Mouse (Mus musculus) lung, adult 2 months (tissue): Measurements from ENCODE around the gene Adcy10. TPM values are rescaled to one million over a fixed set of nuclear protein-coding genes. Genes with fewer than 3 reads are reported as not detected.

ENCODE experiments used
- DNase-seq: peaks from one replicate; pipeline ENCODE4 v3.0.0; 2022
- H3K4me1 ChIP-seq: fragments of 200-500 bp; 2 replicates; pipeline ENCODE4 v1.6.1; 2011; ENCODE audit warnings: low read length; ENCODE audit not compliant: control insufficient read depth, insufficient read depth
- H3K4me3 ChIP-seq: fragments of 200-500 bp; replicated peaks from 2 replicates; pipeline ENCODE3; 2011; ENCODE audit warnings: low read depth, mild to moderate bottlenecking, control low read depth, low read length; ENCODE audit errors: extremely low read depth
- CTCF ChIP-seq: fragments of 200-500 bp; IDR thresholded peaks from 2 replicates; pipeline ENCODE4 v1.5.1; 2011; ENCODE audit warnings: mild to moderate bottlenecking, low read length, control low read depth; ENCODE audit not compliant: insufficient read depth
- POLR2A ChIP-seq: fragments of 200-500 bp; IDR thresholded peaks from 2 replicates; pipeline ENCODE4 v1.6.1; 2011; ENCODE audit warnings: low read depth, mild to moderate bottlenecking, control low read depth, low read length, borderline replicate concordance; ENCODE audit errors: extremely low read depth
- WGBS: fragments of 180-500 bp; shearing (Covaris S2); methylation state at CpG from one replicate; pipeline ENCODE4 v1.1.7; 2018; 5-methylcytosine and 5-hydroxymethylcytosine counted together
- polyA plus RNA-seq: library from polyadenylated mRNA; depleted of rRNA; stranded (reverse); fragments of >200 nt; gene quantifications from 2 replicates; pipeline ENCODE4 v1.2.3, GENCODE M21; 2012; rRNA removed

Gene Adcy10
- 0.08 and 0.14 TPM in 2 replicates for polyA plus RNA-seq

DNA sequence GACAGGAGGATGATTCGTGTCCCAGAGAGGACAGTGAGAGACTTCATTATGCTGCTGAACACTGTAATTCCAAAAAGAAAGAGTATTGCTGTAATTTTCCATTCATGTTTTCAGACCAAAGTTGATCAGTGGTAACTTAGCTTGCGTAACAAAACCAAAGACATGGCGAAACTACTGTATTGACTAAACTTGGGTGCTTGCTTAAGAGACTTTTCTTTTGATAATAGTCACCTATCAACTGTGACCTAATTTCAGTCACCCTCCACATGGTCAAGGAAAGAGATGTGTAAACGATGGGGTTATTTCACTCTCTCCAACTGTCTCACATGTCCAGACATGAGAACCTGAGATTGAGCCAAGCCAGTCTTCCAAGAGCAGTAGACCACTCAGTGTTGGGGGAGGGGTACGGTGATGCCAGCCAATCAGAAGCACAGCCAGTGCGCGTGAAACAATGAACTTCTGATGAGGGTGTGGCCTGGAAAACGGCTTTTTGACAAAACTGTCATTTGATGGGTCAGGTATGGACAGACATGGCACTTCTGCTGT is at the start of gene Adcy10:
Gene Adcy10 (plus strand): TSS at position 496 of the 546 bp plus-strand sequence.
- WGBS: 82% methylated on average over 8 of the region's 8 CpGs
- Histone ChIP-seq H3K4me3 (no peak within 1 kb of the TSS), H3K4me1 (no peaks in the 10 kb centered on the region)
- no peak for TF ChIP-seq POLR2A
- no peak for DNase-seq

DNA sequence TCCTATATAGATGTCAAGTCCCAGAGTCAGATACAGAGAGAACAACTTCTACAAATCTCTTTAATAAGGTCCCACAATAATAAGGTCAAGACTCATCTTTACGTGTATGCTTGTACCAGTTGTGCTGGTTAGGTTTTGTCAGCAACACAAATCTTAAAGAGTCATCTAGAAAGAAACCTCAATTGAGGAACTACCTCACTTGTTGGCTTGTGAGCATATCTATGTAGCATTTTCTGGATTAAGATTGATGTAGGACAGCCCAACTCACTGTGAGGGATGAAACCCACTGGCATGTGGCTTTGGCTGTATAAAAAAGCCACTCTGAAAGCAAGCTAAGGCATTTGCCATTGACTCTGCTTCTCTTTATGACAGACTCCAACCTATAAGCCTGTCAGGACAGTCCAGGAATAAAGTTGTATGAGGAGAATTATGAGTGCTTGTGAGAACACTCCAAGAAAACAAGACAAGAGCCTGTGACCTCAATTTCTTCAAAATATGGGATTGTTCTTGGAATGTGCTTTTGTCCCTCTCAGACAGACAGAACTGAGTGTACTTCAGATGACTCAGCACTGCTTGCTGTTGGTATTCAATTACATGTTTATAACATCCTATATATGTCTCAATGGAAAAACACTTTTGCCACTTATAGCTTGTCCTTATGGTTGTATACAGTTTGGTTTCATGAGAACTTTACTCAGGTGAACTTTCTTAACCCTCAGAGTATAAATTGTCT is 46.5 kb upstream of the Adcy10 start:
- H3K4me1 ChIP-seq: 0 out of 2 replicates have a peak, but pooled peaks cover 2% of the 10 kb centered on the region
- WGBS: 82% methylated on average over 1 of the region's 1 CpGs
- no peak overlapping the region for H3K4me3 ChIP-seq
- TF ChIP-seq POLR2A (no peak), CTCF (no peak)
- no peak for DNase-seq

DNA sequence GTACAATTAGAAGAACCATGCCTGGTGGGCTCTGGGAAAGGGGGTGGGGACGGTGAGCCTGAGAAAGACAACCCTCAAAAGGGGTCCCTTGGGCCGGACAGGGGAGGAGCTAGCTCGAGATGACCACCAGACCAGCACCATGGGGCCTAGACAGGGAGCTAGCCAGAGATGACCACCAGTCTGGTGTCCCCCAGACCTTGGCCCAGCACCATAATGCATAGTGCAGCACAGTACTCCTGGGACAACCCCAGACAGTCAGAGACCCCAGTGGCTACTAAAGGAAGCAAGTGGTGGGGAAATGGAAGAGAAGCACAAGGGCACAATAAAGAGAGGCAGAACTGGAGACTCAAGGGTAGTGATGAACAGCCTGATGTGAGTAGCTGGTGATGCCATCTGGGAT is 44.2 kb upstream of the Adcy10 start:
- Histone ChIP-seq H3K4me3 (no peak overlapping the region), H3K4me1 (0 out of 2 replicates have a peak, but pooled peaks cover 2% of the 10 kb centered on the region)
- TF ChIP-seq CTCF: no peak
- TF ChIP-seq POLR2A: no peak
- 87% methylated on average over 3 of the region's 3 CpGs for WGBS
- no peak for DNase-seq

DNA sequence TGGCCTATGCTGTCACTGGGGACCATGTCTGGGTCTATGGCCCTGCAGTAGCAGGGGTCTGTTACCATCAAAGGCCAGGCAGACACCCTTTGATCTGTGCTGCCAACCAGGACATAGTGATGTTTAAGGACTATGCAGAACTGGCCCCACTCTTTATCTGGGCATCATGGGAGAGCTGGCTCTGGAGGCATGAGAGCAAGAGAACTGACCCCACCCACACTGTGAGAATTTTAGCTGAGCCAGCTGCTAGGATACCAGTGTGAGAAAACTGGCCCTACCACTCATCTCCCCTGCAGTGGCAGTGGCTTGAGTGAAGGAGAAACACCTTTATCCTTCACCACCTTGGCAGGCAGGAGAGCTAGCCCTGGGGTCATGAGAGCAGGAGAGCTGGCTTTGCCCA is 43.8 kb upstream of the Adcy10 start:
- Histone ChIP-seq H3K4me1 (0 out of 2 replicates have a peak, but pooled peaks cover 2% of the 10 kb centered on the region), H3K4me3 (no peak overlapping the region)
- no peak for DNase-seq
- TF ChIP-seq POLR2A (no peak), CTCF (no peak)

DNA sequence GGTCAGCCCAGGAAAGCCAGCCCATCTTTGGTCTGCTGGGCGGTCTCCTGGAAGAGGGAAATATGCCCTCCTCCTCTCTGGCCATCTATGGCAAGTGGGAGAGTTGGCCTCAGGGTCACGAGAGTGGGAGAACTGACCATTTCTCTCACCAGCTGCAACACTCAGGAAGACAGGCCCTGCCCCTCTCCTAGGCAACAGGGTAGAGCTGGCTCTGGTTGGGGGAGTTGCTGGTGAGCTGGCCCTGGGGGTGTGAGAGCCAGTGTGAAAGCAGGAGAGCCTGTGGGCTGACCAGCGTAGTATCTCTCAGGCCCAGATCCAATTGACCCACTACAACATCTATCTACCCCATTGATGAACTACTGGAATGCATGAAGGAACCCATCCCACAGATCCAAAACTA is 43.3 kb upstream of the Adcy10 start:
- TF ChIP-seq POLR2A: no peak
- TF ChIP-seq CTCF: no peak
- DNase-seq: no peak
- 75% methylated on average over 3 of the region's 3 CpGs for WGBS
- Histone ChIP-seq H3K4me1 (0 out of 2 replicates have a peak, but pooled peaks cover 2% of the 10 kb centered on the region), H3K4me3 (no peak overlapping the region)

DNA sequence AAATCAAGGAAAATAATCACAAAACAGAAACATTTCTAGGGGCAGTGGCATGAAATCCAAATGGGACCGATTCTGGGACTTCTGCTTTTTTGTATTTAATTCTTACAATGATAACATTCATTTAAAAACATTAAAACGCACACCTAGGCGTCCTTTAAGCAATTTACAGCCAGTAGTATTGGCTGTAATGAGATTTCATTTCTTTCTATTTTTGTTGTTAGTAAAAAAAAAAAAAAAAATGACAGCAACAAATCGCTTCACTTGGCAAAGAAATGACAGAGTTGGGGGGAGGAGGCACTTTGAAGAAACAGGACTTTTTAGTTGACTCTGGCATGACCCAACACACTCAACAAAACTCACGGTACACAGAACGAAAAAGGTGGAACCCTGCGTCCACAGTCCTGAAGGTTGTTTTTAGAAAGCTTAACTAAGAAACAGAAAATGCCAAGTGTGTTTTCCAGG is 25.9 kb upstream of the Adcy10 start:
- TF ChIP-seq POLR2A: no peak
- no peak for TF ChIP-seq CTCF
- 0 out of 2 replicates have a peak, but pooled peaks cover 2% of the 10 kb centered on the region for H3K4me1 ChIP-seq
- DNase-seq: no peak
- WGBS: 15% methylated on average over 7 of the region's 7 CpGs
- H3K4me3 ChIP-seq: peak overlapping the region; percentile 94

DNA sequence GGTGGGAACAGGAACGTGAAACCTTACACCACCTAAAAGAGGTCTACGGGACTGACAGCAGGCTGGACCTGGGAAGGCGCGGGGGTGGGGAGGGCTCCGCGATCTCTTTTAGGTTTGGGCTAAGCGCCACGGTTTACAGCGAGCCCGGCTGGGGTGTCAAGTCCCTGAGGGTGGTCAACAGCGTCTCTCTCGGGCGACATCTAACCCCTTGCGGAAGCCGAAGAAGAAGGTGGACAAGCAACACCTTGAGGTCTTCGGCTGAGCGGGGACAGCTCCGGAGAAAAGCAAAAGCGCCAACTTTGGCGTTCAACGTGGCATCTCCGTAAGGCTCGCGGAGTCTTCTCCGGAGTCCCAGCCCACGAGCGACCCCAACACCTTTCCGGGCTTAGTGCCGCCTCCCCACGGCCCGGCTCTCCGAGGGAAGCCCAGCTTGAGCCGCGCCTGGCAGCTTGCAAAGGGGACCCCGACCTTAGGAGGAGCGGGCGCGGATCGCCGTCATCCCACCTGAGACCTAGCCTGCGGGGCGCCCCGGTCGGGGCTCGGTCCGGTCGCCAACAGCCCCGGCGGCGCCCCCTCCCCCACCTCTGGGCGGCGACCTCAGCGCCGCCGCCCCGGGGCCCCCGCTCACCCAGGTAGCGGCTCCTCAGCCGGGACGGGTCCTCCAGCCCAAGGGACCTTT is 25.3 kb upstream of the Adcy10 start:
- TF ChIP-seq POLR2A (0 out of 2 replicates have a peak, but pooled peaks have one; percentile 10), CTCF (no peak)
- DNase-seq: peak; percentile 71
- Histone ChIP-seq H3K4me3 (peak overlapping the region; percentile 94), H3K4me1 (0 out of 2 replicates have a peak, but pooled peaks cover 2% of the 10 kb centered on the region)
- WGBS: under 1% methylated on average over 60 of the region's 60 CpGs

DNA sequence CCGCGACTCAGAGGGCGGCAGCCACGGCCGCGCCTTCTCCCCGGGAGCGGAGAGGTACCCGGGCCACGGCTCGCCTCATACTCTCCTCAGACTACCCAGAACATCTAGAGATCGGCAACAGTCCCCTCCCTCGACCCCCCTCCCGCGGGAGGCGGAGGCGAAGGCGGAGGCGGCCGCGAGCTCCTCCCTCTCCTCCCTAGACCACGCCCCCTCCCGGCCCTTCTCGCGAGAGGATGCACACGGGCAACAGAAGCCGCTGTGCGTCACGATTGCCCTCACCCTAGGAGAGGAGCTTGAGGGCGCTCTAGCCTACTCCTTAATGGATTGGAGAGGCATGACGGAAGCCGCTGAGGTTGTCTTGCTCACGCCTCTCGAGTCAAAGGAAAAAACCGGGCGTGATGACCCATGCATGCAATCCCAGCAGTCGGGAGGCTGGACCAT is 24.6 kb upstream of the Adcy10 start, which contains the start of the genes Dcaf6 and Mpc2:
Gene Dcaf6 (minus strand): TSS at position 116 of the 441 bp plus-strand sequence.
Gene Mpc2 (plus strand): TSS at position 278 of the 441 bp plus-strand sequence.
- TF ChIP-seq CTCF (no peak), POLR2A (peak; percentile 84)

DNA sequence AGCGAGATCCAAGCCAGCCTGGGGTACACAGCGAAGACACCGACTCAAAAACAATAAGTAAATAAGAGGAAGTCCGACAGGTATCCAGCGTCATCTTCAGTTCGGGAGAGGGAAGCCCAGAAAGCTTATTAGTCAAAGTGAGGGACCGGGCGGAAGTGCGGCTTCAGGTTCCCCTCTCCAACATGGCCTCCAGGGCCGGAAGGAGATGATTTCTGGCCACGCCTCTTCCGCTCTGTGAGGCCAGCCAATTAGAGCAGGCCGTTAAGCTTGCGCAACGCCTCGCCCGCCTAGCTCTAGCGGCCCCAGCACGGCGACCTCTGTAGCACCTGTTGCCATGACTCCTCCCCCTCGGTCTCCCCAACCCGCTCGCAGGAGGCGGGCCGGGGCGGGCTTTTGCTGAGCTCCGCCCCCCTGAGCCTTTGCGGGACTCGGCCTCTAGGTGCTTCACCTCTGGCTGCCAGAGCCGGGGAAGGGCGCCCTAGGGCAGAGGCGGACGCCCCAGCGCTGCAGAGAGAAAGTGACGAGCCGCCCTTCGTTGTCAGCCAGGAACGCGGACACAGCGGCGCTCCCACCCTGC is 24.1 kb upstream of the Adcy10 start:
- under 1% methylated on average over 41 of the region's 41 CpGs for WGBS
- peak; percentile 99 for DNase-seq
- Histone ChIP-seq H3K4me3 (peak overlapping the region; percentile 94), H3K4me1 (0 out of 2 replicates have a peak, but pooled peaks cover 2% of the 10 kb centered on the region)
- TF ChIP-seq POLR2A (peak; percentile 98), CTCF (no peak)

More for the DNA sequence above, 24.6 kb upstream of the Adcy10 start, which contains the start of the genes Dcaf6 and Mpc2:
- H3K4me3 ChIP-seq: peak within 1 kb of the TSS; percentile 94
- peak; percentile 100 for DNase-seq
- 0 out of 2 replicates have a peak, but pooled peaks cover 2% of the 10 kb centered on the region for H3K4me1 ChIP-seq
- 0% methylated on average over 28 of the region's 37 CpGs for WGBS
